Mouse (Mus musculus) CH12.LX (cell line): ENCODE measurements around the gene Fhl2.

Experiments
- EP300 ChIP-seq: IDR thresholded peaks from 2 replicates; pipeline ENCODE4 v1.6.1; 2011; ENCODE audit warnings: low read length, improper control_type of control experiment
- ZNF384 ChIP-seq: IDR thresholded peaks from 2 replicates; pipeline ENCODE4 v1.6.1; 2012; ENCODE audit warnings: low read depth, low read length, improper control_type of control experiment, inconsistent platforms

DNA sequence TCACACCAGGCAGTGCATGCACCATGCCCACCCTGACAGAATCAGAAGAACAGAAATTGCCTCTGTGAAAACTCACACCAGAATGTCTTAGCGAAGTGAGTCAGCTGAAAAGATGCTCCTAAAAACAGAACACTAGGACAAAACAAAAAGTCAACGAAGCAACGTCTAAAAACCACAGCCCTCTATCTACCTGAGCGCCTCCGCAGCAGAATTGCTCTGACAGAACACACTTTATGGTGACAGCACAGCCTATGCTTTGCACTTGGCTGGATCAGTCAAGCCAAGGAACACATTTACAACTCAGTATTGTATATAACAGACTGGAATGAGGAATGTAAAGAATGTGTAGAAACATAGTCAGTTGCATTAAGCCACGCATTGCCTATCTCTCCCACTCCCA lies 18.4 kb downstream of the Fhl2 start:
- TF ChIP-seq EP300 (no peak), ZNF384 (no peak)
